Mouse (Mus musculus): ENCODE measurements around the gene Taar4. TPM values are rescaled to one million over a fixed set of nuclear protein-coding genes. Genes with fewer than 3 reads are reported as not detected.

Gene Taar4
- polyA plus RNA-seq, 1 experiment, result not detected

GRCm38 (mm10) chr10:23942465-23942864 lies 17.8 kb upstream of the Taar4 start:
- H3K79me3 ChIP-seq (ENCODE audit: low read depth), result no peaks in the 10 kb centered on the region
- no peaks in the 10 kb centered on the region for H3K79me2 ChIP-seq (ENCODE audit: control insufficient read depth, insufficient read depth)
- no peaks in the 10 kb centered on the region for H3K36me3 ChIP-seq (ENCODE audit: control insufficient read depth, insufficient read depth)
- no peak overlapping the region for H3ac ChIP-seq (ENCODE audit: control insufficient read depth, insufficient read length, low read depth)
- TF ChIP-seq MYOG (IDR thresholded peaks at IDR 0.05; ENCODE audit: control insufficient read depth, extremely low read depth, insufficient read length) (no peak), FOSL1 (IDR thresholded peaks at IDR 0.05; ENCODE audit: insufficient read depth, low read length, poor library complexity, severe bottlenecking) (no peak), CTCF (IDR thresholded peaks at IDR 0.05; ENCODE audit: control insufficient read depth, insufficient read depth, insufficient read length) (no peak), MAX (IDR thresholded peaks at IDR 0.05) (no peak), CEBPB (IDR thresholded peaks at IDR 0.05; ENCODE audit: low read depth) (no peak), MYOD1 (IDR thresholded peaks at IDR 0.05; ENCODE audit: control insufficient read depth, insufficient read length, low read depth) (no peak), USF1 (IDR thresholded peaks at IDR 0.05; ENCODE audit: low read depth) (no peak)
- H3K4me3 ChIP-seq (ENCODE audit: insufficient read depth, poor library complexity, severe bottlenecking), result no peak overlapping the region
- H3K27me3 ChIP-seq (ENCODE audit: control insufficient read depth, insufficient read depth, insufficient read length), result peaks cover 10% of the 10 kb centered on the region

- Histone ChIP-seq H3K79me3 (ENCODE audit: low read depth) (no peaks in the 10 kb centered on the region), H3ac (ENCODE audit: control insufficient read depth, insufficient read length, low read depth) (no peak overlapping the region), H3K4me3 (ENCODE audit: insufficient read depth, poor library complexity, severe bottlenecking) (no peak overlapping the region), H3K79me2 (ENCODE audit: control insufficient read depth, insufficient read depth) (no peaks in the 10 kb centered on the region), H3K27me3 (ENCODE audit: control insufficient read depth, insufficient read depth, insufficient read length) (peaks cover 8% of the 10 kb centered on the region), H3K36me3 (ENCODE audit: control insufficient read depth, insufficient read depth) (no peaks in the 10 kb centered on the region)
- no peak for TF ChIP-seq MAX (IDR thresholded peaks at IDR 0.05)
- no peak for TF ChIP-seq CEBPB (IDR thresholded peaks at IDR 0.05; ENCODE audit: low read depth)
- TF ChIP-seq FOSL1 (IDR thresholded peaks at IDR 0.05; ENCODE audit: insufficient read depth, low read length, poor library complexity, severe bottlenecking), result no peak
- no peak for TF ChIP-seq MYOG (IDR thresholded peaks at IDR 0.05; ENCODE audit: control insufficient read depth, extremely low read depth, insufficient read length)
- no peak for TF ChIP-seq USF1 (IDR thresholded peaks at IDR 0.05; ENCODE audit: low read depth)
- no peak for TF ChIP-seq CTCF (IDR thresholded peaks at IDR 0.05; ENCODE audit: control insufficient read depth, insufficient read depth, insufficient read length)
- no peak for TF ChIP-seq MYOD1 (IDR thresholded peaks at IDR 0.05; ENCODE audit: control insufficient read depth, insufficient read length, low read depth)
Measured at GRCm38 (mm10) chr10:23948026-23948425, 12.3 kb upstream of the Taar4 start.

- Histone ChIP-seq H3K36me3 (ENCODE audit: control insufficient read depth, insufficient read depth) (no peaks in the 10 kb centered on the region), H3K4me3 (ENCODE audit: insufficient read depth, poor library complexity, severe bottlenecking) (no peak within 1 kb of the TSS), H3K27me3 (ENCODE audit: control insufficient read depth, insufficient read depth, insufficient read length) (peaks cover 15% of the 10 kb centered on the region), H3K79me3 (ENCODE audit: low read depth) (no peaks in the 10 kb centered on the region), H3K79me2 (ENCODE audit: control insufficient read depth, insufficient read depth) (no peaks in the 10 kb centered on the region), H3ac (ENCODE audit: control insufficient read depth, insufficient read length, low read depth) (no peak within 1 kb of the TSS)
- TF ChIP-seq CEBPB (IDR thresholded peaks at IDR 0.05; ENCODE audit: low read depth) (no peak), USF1 (IDR thresholded peaks at IDR 0.05; ENCODE audit: low read depth) (no peak), MYOG (IDR thresholded peaks at IDR 0.05; ENCODE audit: control insufficient read depth, extremely low read depth, insufficient read length) (no peak), MAX (IDR thresholded peaks at IDR 0.05) (no peak), FOSL1 (IDR thresholded peaks at IDR 0.05; ENCODE audit: insufficient read depth, low read length, poor library complexity, severe bottlenecking) (no peak), CTCF (IDR thresholded peaks at IDR 0.05; ENCODE audit: control insufficient read depth, insufficient read depth, insufficient read length) (no peak), MYOD1 (IDR thresholded peaks at IDR 0.05; ENCODE audit: control insufficient read depth, insufficient read length, low read depth) (no peak)
Measured at GRCm38 (mm10) chr10:23949508-23950005, 10.7 kb upstream of the Taar4 start, which contains the start of gene Taar3. Gene Taar3 (plus strand): TSS chr10:23949558.

GRCm38 (mm10) chr10:23951714-23952113 lies 8.6 kb upstream of the Taar4 start:
- TF ChIP-seq USF1 (IDR thresholded peaks at IDR 0.05; ENCODE audit: low read depth) (no peak), MYOG (IDR thresholded peaks at IDR 0.05; ENCODE audit: control insufficient read depth, extremely low read depth, insufficient read length) (no peak), CTCF (IDR thresholded peaks at IDR 0.05; ENCODE audit: control insufficient read depth, insufficient read depth, insufficient read length) (no peak), FOSL1 (IDR thresholded peaks at IDR 0.05; ENCODE audit: insufficient read depth, low read length, poor library complexity, severe bottlenecking) (no peak), CEBPB (IDR thresholded peaks at IDR 0.05; ENCODE audit: low read depth) (no peak), MAX (IDR thresholded peaks at IDR 0.05) (no peak), MYOD1 (IDR thresholded peaks at IDR 0.05; ENCODE audit: control insufficient read depth, insufficient read length, low read depth) (no peak)
- H3K4me3 ChIP-seq (ENCODE audit: insufficient read depth, poor library complexity, severe bottlenecking), result no peak overlapping the region

GRCm38 (mm10) chr10:23959071-23959470 lies 1.2 kb upstream of the Taar4 start:
- no peaks in the 10 kb centered on the region for H3K36me3 ChIP-seq (ENCODE audit: control insufficient read depth, insufficient read depth)
- H3K27me3 ChIP-seq (ENCODE audit: control insufficient read depth, insufficient read depth, insufficient read length), result peaks cover 10% of the 10 kb centered on the region
- no peak overlapping the region for H3K4me3 ChIP-seq (ENCODE audit: insufficient read depth, poor library complexity, severe bottlenecking)
- TF ChIP-seq MYOG (IDR thresholded peaks at IDR 0.05; ENCODE audit: control insufficient read depth, extremely low read depth, insufficient read length) (no peak), FOSL1 (IDR thresholded peaks at IDR 0.05; ENCODE audit: insufficient read depth, low read length, poor library complexity, severe bottlenecking) (no peak), MAX (IDR thresholded peaks at IDR 0.05) (no peak), CTCF (IDR thresholded peaks at IDR 0.05; ENCODE audit: control insufficient read depth, insufficient read depth, insufficient read length) (no peak), CEBPB (IDR thresholded peaks at IDR 0.05; ENCODE audit: low read depth) (no peak)
- no peaks in the 10 kb centered on the region for H3K79me3 ChIP-seq (ENCODE audit: low read depth)
- no peak overlapping the region for H3ac ChIP-seq (ENCODE audit: control insufficient read depth, insufficient read length, low read depth)
- H3K79me2 ChIP-seq (ENCODE audit: control insufficient read depth, insufficient read depth), result no peaks in the 10 kb centered on the region

More at GRCm38 (mm10) chr10:23951714-23952113, 8.6 kb upstream of the Taar4 start:
- no peaks in the 10 kb centered on the region for H3K79me2 ChIP-seq (ENCODE audit: control insufficient read depth, insufficient read depth)
- no peaks in the 10 kb centered on the region for H3K79me3 ChIP-seq (ENCODE audit: low read depth)
- H3ac ChIP-seq (ENCODE audit: control insufficient read depth, insufficient read length, low read depth), result no peak overlapping the region
- H3K36me3 ChIP-seq (ENCODE audit: control insufficient read depth, insufficient read depth), result no peaks in the 10 kb centered on the region
- H3K27me3 ChIP-seq (ENCODE audit: control insufficient read depth, insufficient read depth, insufficient read length), result peaks cover 19% of the 10 kb centered on the region
